Mouse (Mus musculus) olfactory bulb, adult 2 months (tissue): ENCODE data around the gene Slc13a3.

Experiments used
- CTCF ChIP-seq: fragments of 200-500 bp; IDR thresholded peaks from 2 replicates; pipeline ENCODE4 v1.5.1; 2012; ENCODE audit warnings: low read depth, mild to moderate bottlenecking, low read length, moderate library complexity; ENCODE audit not compliant: insufficient read depth
- POLR2A ChIP-seq: fragments of 200-500 bp; IDR thresholded peaks from 2 replicates; pipeline ENCODE4 v1.6.1; 2012; ENCODE audit warnings: mild to moderate bottlenecking, low read depth, low read length, moderate library complexity; ENCODE audit not compliant: insufficient read depth

GRCm38 (mm10) chr2:165375478-165375877 is 97.6 kb downstream of the Slc13a3 start:
- TF ChIP-seq CTCF (no peak), POLR2A (no peak)
